Mouse (Mus musculus) cerebellum, postnatal 14 days (tissue): ENCODE measurements around the gene Tnfaip3.
A peak's percentile ranks its signal among the peaks of the same experiment; 100 is the strongest.

Source experiments
- DNase-seq, 2 experiments: peaks; one replicate each; pipeline ENCODE4 v3.0.0; 2021; ENCODE audit warnings: mixed read lengths in 2 of 2

The Tnfaip3 gene

DNA sequence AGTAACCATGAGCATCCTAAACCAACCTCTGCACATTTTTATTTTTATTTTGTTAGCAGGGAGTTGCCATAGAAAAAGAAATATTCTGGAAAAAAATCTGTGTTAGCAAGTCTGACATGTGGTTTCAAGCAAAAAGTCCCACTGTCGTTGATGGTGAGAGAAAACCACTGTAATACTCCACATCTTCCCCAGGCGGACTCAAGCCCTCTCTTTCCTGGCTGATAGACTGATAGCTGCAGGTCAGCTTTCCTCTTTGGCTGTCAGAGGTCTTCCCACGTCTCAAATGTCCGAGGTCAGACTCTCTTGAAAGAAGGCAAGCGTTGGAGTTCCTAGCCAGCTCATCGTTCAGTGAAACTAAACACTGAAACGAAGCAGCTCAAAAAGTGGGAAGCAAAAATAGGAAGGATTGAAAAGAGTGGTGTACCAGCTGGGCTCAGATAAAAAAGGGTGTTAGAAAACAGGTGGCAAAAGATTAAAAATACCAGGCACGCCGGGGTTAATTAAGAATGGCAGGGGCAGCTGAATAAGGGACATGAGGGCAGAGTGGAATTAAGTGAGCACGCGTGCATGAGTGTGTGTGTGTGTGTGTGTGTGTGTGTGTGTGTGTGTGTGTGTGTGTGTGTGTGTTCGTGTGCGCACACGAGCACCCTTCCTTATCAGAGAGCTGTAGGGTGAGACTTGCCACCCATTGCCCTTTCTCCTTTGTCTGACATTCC lies 55.5 kb downstream of the Tnfaip3 start:
- no peak for DNase-seq

- peak; percentile 6 to 20 for DNase-seq
Observed at GRCm38 (mm10) chr10:18953706-18954071, 61.8 kb downstream of the Tnfaip3 start.

GRCm38 (mm10) chr10:18953011-18953705 lies 62.3 kb downstream of the Tnfaip3 start:
- DNase-seq, result no peak
